Mouse (Mus musculus) lung, adult 2 months (tissue): ENCODE data around the gene Irgm2.

Source experiments
- CTCF ChIP-seq: fragments of 200-500 bp; IDR thresholded peaks from 2 replicates; pipeline ENCODE4 v1.5.1; 2011; ENCODE audit warnings: mild to moderate bottlenecking, low read length, control low read depth; ENCODE audit not compliant: insufficient read depth
- POLR2A ChIP-seq: fragments of 200-500 bp; IDR thresholded peaks from 2 replicates; pipeline ENCODE4 v1.6.1; 2011; ENCODE audit warnings: low read depth, mild to moderate bottlenecking, control low read depth, low read length, borderline replicate concordance; ENCODE audit errors: extremely low read depth

DNA sequence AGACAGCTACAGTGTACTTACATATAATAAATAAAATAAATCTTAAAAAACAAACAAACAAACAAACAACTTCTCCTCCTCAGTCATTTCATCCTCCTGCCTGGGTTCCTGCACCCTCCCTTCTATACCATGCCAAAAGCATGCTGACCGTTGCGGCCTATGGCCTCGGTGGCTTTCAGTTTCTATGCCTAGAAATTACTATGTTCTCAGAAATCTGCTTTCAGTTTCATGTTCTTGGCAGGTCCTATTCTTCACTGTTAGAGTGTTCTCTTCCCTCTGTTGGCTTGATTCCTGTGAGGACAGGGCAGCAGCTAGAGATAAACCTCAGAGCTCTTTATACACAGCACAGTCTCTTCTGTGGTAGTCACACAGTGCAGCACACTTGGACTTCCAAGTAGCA, 15.8 kb upstream of the Irgm2 start:
- TF ChIP-seq CTCF (no peak), POLR2A (no peak)
